Mouse (Mus musculus): ENCODE results near the gene Hist2h2ac. TPM values are rescaled to one million over a fixed set of nuclear protein-coding genes. Genes with fewer than 3 reads are reported as not detected.
"Not testable (repeated sequence)": the region's sequence is repeated elsewhere in the genome, so short reads cannot be mapped to it uniquely, and the experiment has no call there.

The Hist2h2ac gene
- total and polyA plus RNA-seq, 2 experiments, result 1.6 to 113 TPM

- H3K27ac ChIP-seq (replicated peaks; ENCODE audit: insufficient read depth, low read depth, low read length), result no peak overlapping the region
- no peak overlapping the region for H3K4me3 ChIP-seq (ENCODE audit: insufficient read depth, low read depth, low read length)
- H3K9ac ChIP-seq (ENCODE audit: low read depth, low read length), result no peak overlapping the region
- TF ChIP-seq POLR2A (IDR thresholded peaks at IDR 0.05; ENCODE audit: extremely low read depth, insufficient read depth, low read length) (no peak), CTCF (IDR thresholded peaks at IDR 0.05; ENCODE audit: low read depth, low read length) (no peak)
- H3K36me3 ChIP-seq (ENCODE audit: control insufficient read depth, insufficient read depth, low read length), result no peaks in the 10 kb centered on the region
- no peaks in the 10 kb centered on the region for H3K4me1 ChIP-seq (ENCODE audit: control insufficient read depth, insufficient read depth, low read length)
- no peaks in the 10 kb centered on the region for H3K79me2 ChIP-seq (ENCODE audit: control insufficient read depth, insufficient read depth, low read length)
- no peak for DNase-seq (ENCODE audit: extremely low read depth, low read depth, low spot score)
- WGBS, result 74% methylated on average over 2 of the region's 2 CpGs
- no peaks in the 10 kb centered on the region for H3K27me3 ChIP-seq (ENCODE audit: control insufficient read depth, insufficient read depth, low read length)
Measured at GRCm38 (mm10) chr3:96228828-96229227, 8.1 kb upstream of the Hist2h2ac start.

- 74% methylated on average over 8 of the region's 8 CpGs for WGBS
- TF ChIP-seq CTCF (IDR thresholded peaks at IDR 0.05; ENCODE audit: low read depth, low read length) (no peak), POLR2A (IDR thresholded peaks at IDR 0.05; ENCODE audit: extremely low read depth, insufficient read depth, low read length) (no peak)
- peaks cover 3% of the 10 kb centered on the region; the same call in 1 of the 2 replicates for H3K4me1 ChIP-seq (ENCODE audit: control insufficient read depth, insufficient read depth, low read length)
- no peaks in the 10 kb centered on the region for H3K79me2 ChIP-seq (ENCODE audit: control insufficient read depth, insufficient read depth, low read length)
- H3K4me3 ChIP-seq (ENCODE audit: insufficient read depth, low read depth, low read length), result no peak overlapping the region
- no peak for DNase-seq (ENCODE audit: extremely low read depth, low read depth, low spot score)
- H3K36me3 ChIP-seq (ENCODE audit: control insufficient read depth, insufficient read depth, low read length), result no peaks in the 10 kb centered on the region
- no peak overlapping the region for H3K9ac ChIP-seq (ENCODE audit: low read depth, low read length)
- no peak overlapping the region for H3K27ac ChIP-seq (replicated peaks; ENCODE audit: insufficient read depth, low read depth, low read length)
- no peaks in the 10 kb centered on the region for H3K27me3 ChIP-seq (ENCODE audit: control insufficient read depth, insufficient read depth, low read length)
Measured at GRCm38 (mm10) chr3:96226695-96227648, 6.3 kb upstream of the Hist2h2ac start.

DNA sequence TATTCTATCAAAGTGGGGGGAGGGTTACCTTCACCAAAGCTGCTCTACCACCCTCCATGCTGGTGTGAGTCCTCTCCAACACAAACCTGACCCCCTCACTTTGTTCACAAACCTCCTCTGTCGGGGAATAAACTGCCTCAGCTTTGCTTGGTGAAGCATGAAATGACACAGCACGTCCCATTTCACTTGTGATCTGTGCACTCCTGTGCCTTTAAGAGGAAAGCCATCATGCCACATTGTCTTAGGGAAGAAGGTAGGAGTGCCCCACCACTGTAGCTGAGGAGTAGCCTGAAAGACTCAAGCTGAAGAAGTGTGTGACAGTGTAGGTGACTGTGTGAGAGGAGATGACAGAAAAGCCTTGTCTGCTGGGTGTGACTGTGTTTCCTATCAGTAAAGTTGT lies 4.7 kb upstream of the Hist2h2ac start:
- Histone ChIP-seq H3K27me3 (ENCODE audit: control insufficient read depth, insufficient read depth, low read length) (no peaks in the 10 kb centered on the region), H3K27ac (replicated peaks; ENCODE audit: insufficient read depth, low read depth, low read length) (no peak overlapping the region), H3K36me3 (ENCODE audit: control insufficient read depth, insufficient read depth, low read length) (no peaks in the 10 kb centered on the region), H3K4me1 (ENCODE audit: control insufficient read depth, insufficient read depth, low read length) (peaks cover 6% of the 10 kb centered on the region; the same call in 1 of the 2 replicates), H3K4me3 (ENCODE audit: insufficient read depth, low read depth, low read length) (no peak overlapping the region), H3K79me2 (ENCODE audit: control insufficient read depth, insufficient read depth, low read length) (no peaks in the 10 kb centered on the region), H3K9ac (ENCODE audit: low read depth, low read length) (no peak overlapping the region)
- WGBS, result 76% methylated on average over 2 of the region's 2 CpGs
- no peak for DNase-seq (ENCODE audit: extremely low read depth, low read depth, low spot score)
- TF ChIP-seq CTCF (IDR thresholded peaks at IDR 0.05; ENCODE audit: low read depth, low read length) (no peak), POLR2A (IDR thresholded peaks at IDR 0.05; ENCODE audit: extremely low read depth, insufficient read depth, low read length) (no peak)

DNA sequence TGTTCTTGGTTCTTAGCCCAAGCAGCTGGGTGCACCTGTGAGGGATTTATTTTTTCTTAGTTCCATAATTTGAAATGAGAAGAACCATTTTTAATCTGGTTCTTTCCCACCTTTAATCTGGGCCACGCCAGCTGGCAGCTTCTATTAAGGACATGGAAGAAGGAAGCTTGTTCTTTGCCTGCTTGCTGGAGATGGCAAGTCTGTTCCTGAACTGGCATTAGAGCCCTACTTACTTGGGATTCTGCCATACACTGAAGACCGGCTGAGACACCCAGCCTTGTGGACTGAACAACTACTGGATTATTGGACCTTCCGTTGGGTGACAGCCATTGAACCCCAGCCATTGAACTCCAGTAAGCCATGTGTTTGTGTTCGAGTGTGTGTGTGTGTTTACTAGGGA lies 2.1 kb upstream of the Hist2h2ac start:
- Histone ChIP-seq H3K36me3 (ENCODE audit: control insufficient read depth, insufficient read depth, low read length) (no peaks in the 10 kb centered on the region), H3K79me2 (ENCODE audit: control insufficient read depth, insufficient read depth, low read length) (no peaks in the 10 kb centered on the region), H3K27ac (replicated peaks; ENCODE audit: insufficient read depth, low read depth, low read length) (no peak overlapping the region), H3K9ac (ENCODE audit: low read depth, low read length) (no peak overlapping the region), H3K4me1 (ENCODE audit: control insufficient read depth, insufficient read depth, low read length) (peaks cover 9% of the 10 kb centered on the region), H3K27me3 (ENCODE audit: control insufficient read depth, insufficient read depth, low read length) (no peaks in the 10 kb centered on the region), H3K4me3 (ENCODE audit: insufficient read depth, low read depth, low read length) (no peak overlapping the region)
- WGBS, result 42% methylated on average over 4 of the region's 4 CpGs
- TF ChIP-seq CTCF (IDR thresholded peaks at IDR 0.05; ENCODE audit: low read depth, low read length) (no peak), POLR2A (IDR thresholded peaks at IDR 0.05; ENCODE audit: extremely low read depth, insufficient read depth, low read length) (no peak)
- no peak for DNase-seq (ENCODE audit: extremely low read depth, low read depth, low spot score)

DNA sequence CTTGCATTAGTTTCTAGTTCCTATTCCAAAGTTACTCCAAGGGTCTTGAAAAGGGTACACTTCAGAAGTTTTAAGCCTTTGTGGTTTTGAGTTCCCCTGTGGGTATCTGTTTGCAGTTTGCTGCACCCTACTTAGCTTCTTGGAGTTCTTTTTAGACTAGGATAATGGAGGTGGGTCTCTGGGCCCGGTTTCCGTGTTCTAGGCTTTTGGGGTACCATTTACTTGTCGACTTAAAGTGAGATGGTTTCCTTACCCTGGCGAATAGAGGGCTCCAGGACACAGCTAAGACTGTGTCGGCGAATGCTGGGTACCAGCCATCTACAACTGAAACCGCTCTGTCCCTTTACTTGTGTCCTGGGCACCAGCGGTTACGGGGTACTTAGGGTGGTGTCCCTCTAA lies 959 bp upstream of the Hist2h2ac start:
- Histone ChIP-seq H3K36me3 (ENCODE audit: control insufficient read depth, insufficient read depth, low read length) (no peaks in the 10 kb centered on the region), H3K27ac (replicated peaks; ENCODE audit: insufficient read depth, low read depth, low read length) (peak overlapping the region; percentile 75), H3K79me2 (ENCODE audit: control insufficient read depth, insufficient read depth, low read length) (no peaks in the 10 kb centered on the region), H3K9ac (ENCODE audit: low read depth, low read length) (peak overlapping the region; percentile 62), H3K4me3 (ENCODE audit: insufficient read depth, low read depth, low read length) (peak overlapping the region; percentile 53), H3K4me1 (ENCODE audit: control insufficient read depth, insufficient read depth, low read length) (peaks cover 9% of the 10 kb centered on the region), H3K27me3 (ENCODE audit: control insufficient read depth, insufficient read depth, low read length) (no peaks in the 10 kb centered on the region)
- TF ChIP-seq POLR2A (IDR thresholded peaks at IDR 0.05; ENCODE audit: extremely low read depth, insufficient read depth, low read length) (no peak), CTCF (IDR thresholded peaks at IDR 0.05; ENCODE audit: low read depth, low read length) (no peak)
- DNase-seq (ENCODE audit: extremely low read depth, low read depth, low spot score), result no peak
- whole genome bisulfite sequencing, result 19% methylated on average over 9 of the region's 9 CpGs

DNA sequence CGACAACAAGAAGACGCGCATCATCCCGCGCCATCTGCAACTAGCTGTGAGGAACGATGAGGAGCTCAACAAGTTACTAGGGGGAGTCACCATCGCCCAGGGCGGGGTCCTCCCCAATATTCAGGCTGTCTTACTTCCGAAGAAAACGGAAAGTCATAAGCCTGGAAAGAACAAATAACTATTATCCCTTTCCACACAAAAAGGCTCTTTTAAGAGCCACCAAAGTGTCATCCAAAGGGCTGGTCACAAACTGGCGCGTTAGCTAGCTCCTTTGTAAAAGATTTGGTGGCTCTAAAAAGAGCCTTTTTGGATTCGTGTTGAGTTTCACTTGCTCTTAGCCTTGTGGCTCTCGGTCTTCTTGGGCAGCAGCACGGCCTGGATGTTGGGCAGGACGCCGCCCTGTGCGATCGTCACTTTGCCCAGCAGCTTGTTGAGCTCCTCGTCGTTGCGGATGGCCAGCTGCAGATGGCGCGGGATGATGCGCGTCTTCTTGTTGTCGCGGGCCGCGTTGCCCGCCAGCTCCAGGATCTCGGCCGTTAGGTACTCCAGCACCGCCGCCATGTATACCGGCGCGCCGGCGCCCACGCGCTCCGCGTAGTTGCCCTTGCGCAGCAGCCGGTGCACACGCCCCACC lies 432 bp downstream of the Hist2h2ac start:
- under 1% methylated on average over 45 of the region's 47 CpGs for WGBS
- Histone ChIP-seq H3K9ac (ENCODE audit: low read depth, low read length) (peak overlapping the region; percentile 93), H3K4me3 (ENCODE audit: insufficient read depth, low read depth, low read length) (peak overlapping the region; percentile 85), H3K4me1 (ENCODE audit: control insufficient read depth, insufficient read depth, low read length) (peaks cover 13% of the 10 kb centered on the region), H3K27ac (replicated peaks; ENCODE audit: insufficient read depth, low read depth, low read length) (peak overlapping the region; percentile 97)
- H3K79me2 ChIP-seq (ENCODE audit: control insufficient read depth, insufficient read depth, low read length); DNase-seq (ENCODE audit: extremely low read depth, low read depth, low spot score); H3K36me3 ChIP-seq (ENCODE audit: control insufficient read depth, insufficient read depth, low read length); H3K27me3 ChIP-seq (ENCODE audit: control insufficient read depth, insufficient read depth, low read length): not testable (repeated sequence)
